Comparison of ENCODE assay signal across 23 mouse cellular contexts in the genomic region with DNA sequence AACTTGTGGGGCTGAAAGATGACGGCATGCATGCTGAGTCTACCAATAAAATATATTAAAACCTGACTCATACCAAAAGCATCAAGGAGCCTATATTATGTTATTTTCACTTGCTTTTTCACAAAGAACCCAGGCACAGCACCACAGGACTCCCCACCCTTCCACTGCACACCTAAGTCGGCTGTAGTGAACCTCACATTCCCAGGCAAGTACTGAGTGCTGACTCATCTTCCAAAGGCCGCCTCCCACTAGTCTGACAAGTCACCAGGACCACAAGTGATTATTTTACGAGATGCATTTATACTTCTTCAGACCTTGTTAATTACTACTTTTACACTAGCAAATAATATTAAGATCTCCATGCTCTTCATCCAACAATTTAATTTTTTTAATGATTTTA. TPM values are rescaled to one million over a fixed set of nuclear protein-coding genes. Genes with fewer than 3 reads are reported as not detected.
DNase-seq lines count a peak whose midpoint lies in the region; ATAC-seq and TF ChIP-seq lines count a peak whose summit lies in the region.
"Had no signal": no experiment of that assay in that cellular context is flagged by ENCODE, and none has a peak within 500 bp of the region (broad histone marks: within the 10 kb centered on the region; RNA-seq: fewer than 3 reads in every experiment).

No protein-coding gene starts in this region.

- peak overlapping the region; percentile 43; the same call in 1 of the 2 replicates for H3K27ac ChIP-seq in embryonic fibroblast, embryonic 13.5 days (ENCODE audit: insufficient read depth, low read length)
- no peak overlapping the region for H3K27ac ChIP-seq in liver, embryonic 14.5 days
- H3K27ac ChIP-seq in thymus, adult 2 months (ENCODE audit: control insufficient read depth, insufficient read depth, low read length), result no peak overlapping the region
- H3K27ac ChIP-seq: hindbrain, embryonic 15.5 days; midbrain, embryonic 10.5 days had no signal

- H3K27me3 ChIP-seq in G1E (ENCODE audit: insufficient read depth, low read length), result no peaks in the 10 kb centered on the region
- no peaks in the 10 kb centered on the region for H3K27me3 ChIP-seq in liver, embryonic 14.5 days (ENCODE audit: control insufficient read depth, insufficient read depth, low read length)
- H3K27me3 ChIP-seq in thymus, adult 2 months (ENCODE audit: control insufficient read depth, insufficient read depth, low read length), result no peaks in the 10 kb centered on the region
- H3K27me3 ChIP-seq: hindbrain, embryonic 15.5 days had no signal

- DNase-seq in 3134 (ENCODE audit: extremely low read depth, insufficient read length, low spot score) (peak; percentile 7), G1E (ENCODE audit: low spot score) (peak; percentile 12)
- DNase-seq in liver, embryonic 14.5 days (ENCODE audit: low read depth in 3 of 3, low spot score in 3 of 3), result peak; percentile 49 to 55 (median 54)
- DNase-seq in layer of hippocampus, adult 18-20 months (ENCODE audit: low spot score in 2 of 2), result no peak
- no peak for DNase-seq in thymus, adult 2 months
- DNase-seq in retina, embryonic 14.5 days (ENCODE audit: low spot score), result no peak
- DNase-seq: cerebellum, adult 9-11 months; kidney, adult 11 months; kidney, postnatal 25 days; layer of hippocampus, postnatal 36 days; thymus, postnatal 14 days had no signal

- peaks cover 19% of the 10 kb centered on the region for H3K4me1 ChIP-seq in G1E (ENCODE audit: insufficient read depth, low read depth, low read length)
- H3K4me1 ChIP-seq in embryonic fibroblast, embryonic 13.5 days (ENCODE audit: control insufficient read depth, insufficient read depth, low read length), result peaks cover 4% of the 10 kb centered on the region; the same call in 1 of the 2 replicates
- peaks cover 13 to 24% of the 10 kb centered on the region in 2 experiments; a peak in 3 of 4 replicates for H3K4me1 ChIP-seq in liver, embryonic 14.5 days (replicated peaks; ENCODE audit: control insufficient read depth in 2 of 2, insufficient read depth in 2 of 2, low read length in 1 of 2)
- H3K4me1 ChIP-seq in thymus, adult 2 months (replicated peaks; ENCODE audit: control insufficient read depth, insufficient read depth, low read length), result no peaks in the 10 kb centered on the region; the same call in 1 of the 2 replicates
- H3K4me1 ChIP-seq: hindbrain, embryonic 15.5 days; midbrain, embryonic 10.5 days had no signal

- no peak for TF ChIP-seq POLR2A in embryonic fibroblast, embryonic 13.5 days (IDR thresholded peaks at IDR 0.05; ENCODE audit: low read depth, low read length)
- TF ChIP-seq POLR2A in thymus, adult 2 months (IDR thresholded peaks at IDR 0.05; ENCODE audit: control insufficient read depth, extremely low read depth, insufficient read depth, low read length, poor library complexity), result no peak

- no peaks in the 10 kb centered on the region for H3K9me3 ChIP-seq in G1E (replicated peaks)
- H3K9me3 ChIP-seq in liver, embryonic 14.5 days (ENCODE audit: control insufficient read depth, low read length), result no peaks in the 10 kb centered on the region
- H3K9me3 ChIP-seq: hindbrain, embryonic 15.5 days; midbrain, embryonic 10.5 days had no signal

- peaks cover 59% of the 10 kb centered on the region for H3K36me3 ChIP-seq in G1E (replicated peaks)
- H3K36me3 ChIP-seq in liver, embryonic 14.5 days (replicated peaks; ENCODE audit: control insufficient read depth, insufficient read depth, low read depth), result no peaks in the 10 kb centered on the region
- peaks cover 11% of the 10 kb centered on the region; the same call in 1 of the 2 replicates for H3K36me3 ChIP-seq in thymus, adult 2 months (ENCODE audit: control insufficient read depth, insufficient read depth, low read length)
- H3K36me3 ChIP-seq: hindbrain, embryonic 15.5 days had no signal

- H3K4me2 ChIP-seq in liver, embryonic 14.5 days (ENCODE audit: low read depth), result no peak overlapping the region; the same call in 1 of the 2 replicates
- H3K4me2 ChIP-seq: hindbrain, embryonic 15.5 days had no signal

- TF ChIP-seq CTCF in G1E (IDR thresholded peaks at IDR 0.05; ENCODE audit: low read depth, low read length), result no peak
- TF ChIP-seq CTCF in embryonic fibroblast, embryonic 13.5 days (IDR thresholded peaks at IDR 0.05; ENCODE audit: borderline replicate concordance, insufficient read depth, low read length), result no peak
- no peak for TF ChIP-seq CTCF in liver, embryonic 14.5 days (IDR thresholded peaks at IDR 0.05; ENCODE audit: low read depth)
- TF ChIP-seq CTCF in thymus, adult 2 months (IDR thresholded peaks at IDR 0.05; ENCODE audit: borderline replicate concordance, control insufficient read depth, extremely low read depth, insufficient read depth, low read length, poor library complexity), result no peak

- ATAC-seq in G1E (ENCODE audit: extremely low read depth, insufficient number of reproducible peaks, low FRiP score, poor library complexity, severe bottlenecking), result no peak
- ATAC-seq in liver, embryonic 14.5 days (ENCODE audit: insufficient read depth), result peak; percentile 79
- ATAC-seq: CD4-positive, CD25-positive, alpha-beta regulatory T cell, adult 4 months; lung, postnatal 0 days had no signal

- WGBS in liver, embryonic 14.5 days (ENCODE audit: insufficient replicate concordance), result 43% methylated on average over 4 of the region's 4 CpGs
- WGBS in thymus, adult 2 months, result 88% methylated on average over 4 of the region's 4 CpGs

- no peak overlapping the region for H3K9ac ChIP-seq in liver, embryonic 14.5 days (replicated peaks)
- H3K9ac ChIP-seq: hindbrain, embryonic 15.5 days had no signal

- TF ChIP-seq EP300 in liver, embryonic 14.5 days (IDR thresholded peaks at IDR 0.05; ENCODE audit: low read depth), result no peak

- no peak overlapping the region for H3K4me3 ChIP-seq in G1E (ENCODE audit: low read depth, low read length)
- no peak overlapping the region for H3K4me3 ChIP-seq in embryonic fibroblast, embryonic 13.5 days (ENCODE audit: insufficient read depth, low read length)
- no peak overlapping the region for H3K4me3 ChIP-seq in liver, embryonic 14.5 days (ENCODE audit: insufficient read depth in 1 of 2, low read depth in 2 of 2, low read length in 2 of 2)
- H3K4me3 ChIP-seq in thymus, adult 2 months (ENCODE audit: control insufficient read depth, insufficient read depth, low read length), result no peak overlapping the region
- H3K4me3 ChIP-seq: erythroblast, embryonic 14.5 days; hindbrain, embryonic 15.5 days; midbrain, embryonic 10.5 days had no signal

RNA-seq across cellular contexts. Expression of gene Hus1b, which starts 15.9 kb away (rescaled TPM):
- not detected in 2 replicates for total RNA-seq in G1E (2014; fragmentation: Nextera tagmentation)
- 0.87 and 1.3 TPM in 2 replicates for total RNA-seq in G1E (2017)
- not detected in 2 replicates for polyA plus RNA-seq in G1E (2012)
- polyA plus RNA-seq in embryonic fibroblast, embryonic 13.5 days (2011; ENCODE audit: insufficient read length, low read depth, missing spikeins), result 0.42 and 0.58 TPM in 2 replicates
- 0.06 TPM in 2 replicates for polyA plus RNA-seq in liver, embryonic 14.5 days (2012; rRNA removed)
- polyA plus RNA-seq in liver, embryonic 14.5 days (2014; fragmentation: Nextera tagmentation; extraction: Ambion mirVana), result not detected in 2 replicates
- under 1 TPM; 0.35 to 0.56 TPM for total RNA-seq in layer of hippocampus, adult 18-20 months (2021)
- 0.77 and 1.1 TPM in 2 replicates for polyA plus RNA-seq in thymus, adult 2 months (2012; rRNA removed)
- polyA plus RNA-seq: erythroblast, embryonic 14.5 days; heart, postnatal 0 days; hindbrain, embryonic 15.5 days; limb, embryonic 11.5 days; lung, postnatal 0 days; stomach, embryonic 16.5 days had no signal

RNA-seq across cellular contexts. Expression of gene Exoc2, which starts 42.3 kb away (rescaled TPM):
- total RNA-seq in G1E (2014; fragmentation: Nextera tagmentation) (46.6 and 55.0 TPM in 2 replicates), G1E (2017) (42.7 and 44.7 TPM in 2 replicates)
- polyA plus RNA-seq in G1E (2012), result 5.1 and 6.9 TPM in 2 replicates
- 37.1 and 38.4 TPM in 2 replicates for polyA plus RNA-seq in embryonic fibroblast, embryonic 13.5 days (2011; ENCODE audit: insufficient read length, low read depth, missing spikeins)
- polyA plus RNA-seq in liver, embryonic 14.5 days (2012; rRNA removed), result 4.4 and 7.0 TPM in 2 replicates
- 13.8 and 14.8 TPM in 2 replicates for polyA plus RNA-seq in liver, embryonic 14.5 days (2014; fragmentation: Nextera tagmentation; extraction: Ambion mirVana)
- total RNA-seq in layer of hippocampus, adult 18-20 months (2021), result 10 to 100 TPM; 34.7 to 37.3 TPM
- polyA plus RNA-seq in thymus, adult 2 months (2012; rRNA removed), result 25.7 and 25.9 TPM in 2 replicates

RNA-seq across cellular contexts. Expression of gene Gm5447, which starts 42.4 kb away (rescaled TPM):
- total RNA-seq in G1E (2014; fragmentation: Nextera tagmentation) (not detected in 2 replicates), G1E (2017) (0.12 and 0.27 TPM in 2 replicates)
- polyA plus RNA-seq in G1E (2012), result not detected in 2 replicates
- not detected in 2 replicates for polyA plus RNA-seq in embryonic fibroblast, embryonic 13.5 days (2011; ENCODE audit: insufficient read length, low read depth, missing spikeins)
- not detected in 2 replicates for polyA plus RNA-seq in liver, embryonic 14.5 days (2012; rRNA removed)
- not detected in 2 replicates for polyA plus RNA-seq in liver, embryonic 14.5 days (2014; fragmentation: Nextera tagmentation; extraction: Ambion mirVana)
- total RNA-seq in layer of hippocampus, adult 18-20 months (2021), result not detected
- polyA plus RNA-seq in thymus, adult 2 months (2012; rRNA removed), result not detected in 2 replicates
- total RNA-seq: heart, adult 8-10 months; layer of hippocampus, postnatal 36 days; neutrophil, adult 5-6 weeks had no signal
- polyA plus RNA-seq: CD4-positive, CD25-positive, alpha-beta regulatory T cell, adult 4 months; erythroblast, embryonic 14.5 days; heart, postnatal 0 days; limb, embryonic 11.5 days; spleen, adult 2 months had no signal

Comparison
In these comparisons a context has a peak if more than half of its experiments do, and no peak if none do; other contexts are left out.
1. DNase-seq: peak in 3134 (single experiment), G1E (single experiment) and liver, embryonic 14.5 days (3 of 3); none in layer of hippocampus, adult 18-20 months (0 of 2), thymus, adult 2 months (single experiment) and retina, embryonic 14.5 days (single experiment).